Comparison of ENCODE assay signal across 8 mouse cellular contexts in genomic region chr19:4839149-4839548, GRCm38 (mm10). TPM values are rescaled to one million over a fixed set of nuclear protein-coding genes. Genes with fewer than 3 reads are reported as not detected.
A peak's percentile ranks its signal among the peaks of the same experiment; 100 is the strongest.
DNase-seq lines count a peak whose midpoint lies in the region; ATAC-seq and TF ChIP-seq lines count a peak whose summit lies in the region.

TSS of gene Ccs (minus strand) at chr19:4839332.
TSS of gene Ccdc87 (plus strand) at chr19:4839366.

- peak within 1 kb of the TSS; percentile 83 for H3K9ac ChIP-seq in CH12.LX (ENCODE audit: insufficient read depth, low read depth)
- H3K9ac ChIP-seq in forebrain, embryonic 12.5 days, result peak within 1 kb of the TSS; percentile 69
- peak within 1 kb of the TSS; percentile 90 for H3K9ac ChIP-seq in liver, postnatal 0 days (replicated peaks)
- H3K9ac ChIP-seq in neural tube, embryonic 14.5 days (replicated peaks; ENCODE audit: low read depth, low read length), result peak within 1 kb of the TSS; percentile 63

- no peaks in the 10 kb centered on the region for H3K79me2 ChIP-seq in CH12.LX (replicated peaks; ENCODE audit: control insufficient read depth, extremely low read depth, insufficient read depth, poor library complexity, severe bottlenecking)

- peaks cover 40% of the 10 kb centered on the region for H3K27me3 ChIP-seq in CH12.LX (replicated peaks)
- peaks cover 36% of the 10 kb centered on the region for H3K27me3 ChIP-seq in forebrain, embryonic 12.5 days
- peaks cover 17% of the 10 kb centered on the region for H3K27me3 ChIP-seq in liver, postnatal 0 days (ENCODE audit: insufficient read depth, low read length)
- H3K27me3 ChIP-seq in neural tube, embryonic 14.5 days (ENCODE audit: control insufficient read depth, insufficient read depth, low read length), result peaks cover 8% of the 10 kb centered on the region

- no peaks in the 10 kb centered on the region for H3K9me3 ChIP-seq in CH12.LX (replicated peaks; ENCODE audit: low read length)
- H3K9me3 ChIP-seq in forebrain, embryonic 12.5 days, result no peaks in the 10 kb centered on the region
- no peaks in the 10 kb centered on the region for H3K9me3 ChIP-seq in liver, postnatal 0 days (ENCODE audit: low read length)
- no peaks in the 10 kb centered on the region for H3K9me3 ChIP-seq in neural tube, embryonic 14.5 days (ENCODE audit: control insufficient read depth, low read length)

- H3K4me3 ChIP-seq in CH12.LX (replicated peaks in 1 of 3; ENCODE audit: low read depth in 2 of 3, low read length in 2 of 3, poor library complexity in 1 of 3), result peak within 1 kb of the TSS; percentile 76 to 81 (median 76)
- H3K4me3 ChIP-seq in forebrain, embryonic 12.5 days (replicated peaks), result peak within 1 kb of the TSS; percentile 60
- H3K4me3 ChIP-seq in liver, postnatal 0 days (ENCODE audit: low read depth, low read length), result peak within 1 kb of the TSS; percentile 73
- H3K4me3 ChIP-seq in neural tube, embryonic 14.5 days (ENCODE audit: low read depth, low read length), result peak within 1 kb of the TSS; percentile 48

- WGBS in forebrain, embryonic 12.5 days, result under 1% methylated on average over 25 of the region's 25 CpGs
- WGBS in large intestine, adult 2 months, result under 1% methylated on average over 25 of the region's 25 CpGs
- under 1% methylated on average over 25 of the region's 25 CpGs for WGBS in liver, postnatal 0 days (ENCODE audit: insufficient replicate concordance)
- WGBS in neural tube, embryonic 14.5 days, result 0% methylated on average over 25 of the region's 25 CpGs

- in situ Hi-C loops in CH12.LX (cut with MboI; ENCODE audit: low pct_ligation_motif_present, low pct_unique_long_range_greater_than_20kb, low sequenced_read_pairs), result no loop called here

- peak within 1 kb of the TSS; percentile 88 for H3K4me2 ChIP-seq in CH12.LX (ENCODE audit: insufficient read depth, low read depth, poor library complexity, severe bottlenecking)
- H3K4me2 ChIP-seq in forebrain, embryonic 12.5 days, result peak within 1 kb of the TSS; percentile 82
- peak within 1 kb of the TSS; percentile 100 for H3K4me2 ChIP-seq in liver, postnatal 0 days (ENCODE audit: low read depth, low read length)
- H3K4me2 ChIP-seq in neural tube, embryonic 14.5 days (ENCODE audit: low read depth, low read length), result peak within 1 kb of the TSS; percentile 86

- TF ChIP-seq CTCF in CH12.LX (conservative IDR thresholded peaks at IDR 0.05 in 1 of 2, IDR thresholded peaks at IDR 0.05 in 1 of 2; ENCODE audit: low read depth in 2 of 2, low read length in 2 of 2), result no peak
- no peak for TF ChIP-seq CTCF in liver, postnatal 0 days (IDR thresholded peaks at IDR 0.05; ENCODE audit: low read depth)

- peak; percentile 99 for ATAC-seq in forebrain, embryonic 12.5 days (ENCODE audit: low FRiP score)
- peak; percentile 95 for ATAC-seq in liver, postnatal 0 days
- ATAC-seq in neural tube, embryonic 14.5 days (ENCODE audit: low read depth), result peak; percentile 99

- dilution Hi-C loops in CH12.LX (cut with MboI; ENCODE audit: extremely low pct_ligation_motif_present, extremely low pct_unique_long_range_greater_than_20kb, low sequenced_read_pairs), result no loop called here

- TF ChIP-seq EP300 in CH12.LX (IDR thresholded peaks at IDR 0.05; ENCODE audit: low read length), result no peak; the same call in 1 of the 2 replicates
- no peak for TF ChIP-seq EP300 in liver, postnatal 0 days (IDR thresholded peaks at IDR 0.05; ENCODE audit: low read depth)

- no peak within 1 kb of the TSS for H3K27ac ChIP-seq in CH12.LX (ENCODE audit: insufficient read depth, low read depth)
- no peak within 1 kb of the TSS for H3K27ac ChIP-seq in forebrain, embryonic 12.5 days
- peak within 1 kb of the TSS; percentile 89 for H3K27ac ChIP-seq in liver, postnatal 0 days (ENCODE audit: low read depth)
- H3K27ac ChIP-seq in neural tube, embryonic 14.5 days (ENCODE audit: low read depth, low read length), result no peak within 1 kb of the TSS

- TF ChIP-seq RAD21 in CH12.LX (IDR thresholded peaks at IDR 0.05; ENCODE audit: low read depth, low read length), result no peak

- intact Hi-C loops in heart, postnatal 10 days (cut with DNase I), result loop anchor here (5.0 to 10.0 kb wide), 2 partner anchors 212 to 334 kb away; partner anchors contain the start of gene Rce1

- H3K36me3 ChIP-seq in CH12.LX (replicated peaks in 1 of 2; ENCODE audit: control insufficient read depth in 1 of 2, insufficient read depth in 1 of 2, low read length in 1 of 2), result peaks cover 5 to 22% of the 10 kb centered on the region in 2 experiments
- no peaks in the 10 kb centered on the region for H3K36me3 ChIP-seq in forebrain, embryonic 12.5 days (replicated peaks)
- H3K36me3 ChIP-seq in liver, postnatal 0 days (replicated peaks; ENCODE audit: insufficient read depth, low read length), result 0 out of 2 replicates have a peak, but pooled peaks cover 2% of the 10 kb centered on the region
- no peaks in the 10 kb centered on the region for H3K36me3 ChIP-seq in neural tube, embryonic 14.5 days (ENCODE audit: control insufficient read depth, insufficient read depth, low read length)

- TF ChIP-seq POLR2A in CH12.LX (IDR thresholded peaks at IDR 0.05; ENCODE audit: low read depth, low read length), result peak; percentile 80

- H3K4me1 ChIP-seq in CH12.LX (ENCODE audit: control insufficient read depth in 1 of 2, insufficient read depth in 2 of 2), result peaks cover 6 to 19% of the 10 kb centered on the region in 2 experiments; a peak in 3 of 4 replicates
- H3K4me1 ChIP-seq in forebrain, embryonic 12.5 days, result peaks cover 18% of the 10 kb centered on the region
- H3K4me1 ChIP-seq in liver, postnatal 0 days (ENCODE audit: insufficient read depth), result peaks cover 28% of the 10 kb centered on the region
- H3K4me1 ChIP-seq in neural tube, embryonic 14.5 days (ENCODE audit: control insufficient read depth, insufficient read depth, low read length), result peaks cover 7% of the 10 kb centered on the region

- DNase-seq in CH12.LX (ENCODE audit: extremely low read depth), result peak; percentile 97
- peak; percentile 94 for DNase-seq in c-Kit-positive CD71-positive TER-119-negative erythroid progenitor cells, embryonic 14.5 days (ENCODE audit: low read depth)
- DNase-seq in heart, postnatal 10 days, result peak; percentile 98
- peak; percentile 90 for DNase-seq in large intestine, adult 2 months (ENCODE audit: low read depth, low spot score)
- peak; percentile 96 for DNase-seq in liver, postnatal 0 days
- DNase-seq in testis, postnatal 10 days (ENCODE audit: low spot score), result peak; percentile 97

TF ChIP-seq in CH12.LX, 34 proteins besides CTCF, POLR2A, EP300 and RAD21 (continues in another document):
- TF ChIP-seq NELFE (IDR thresholded peaks at IDR 0.05; ENCODE audit: low read depth, low read length) (peak; percentile 80), TCF12 (IDR thresholded peaks at IDR 0.05; ENCODE audit: low read depth, low read length) (peak; percentile 64), SMC3 (IDR thresholded peaks at IDR 0.05; ENCODE audit: low read depth, low read length) (no peak), RCOR1 (conservative IDR thresholded peaks at IDR 0.05; ENCODE audit: low read depth, low read length) (no peak), NRF1 (IDR thresholded peaks at IDR 0.05; ENCODE audit: low read depth, low read length) (peak; percentile 99), IRF4 (IDR thresholded peaks at IDR 0.05; ENCODE audit: low read depth, low read length) (peak; percentile 41; the same call in 1 of the 2 replicates), ETS1 (conservative IDR thresholded peaks at IDR 0.05; ENCODE audit: low read depth, low read length) (no peak), TBP (conservative IDR thresholded peaks at IDR 0.05; ENCODE audit: low read depth, low read length) (0 out of 2 replicates have a peak, but pooled peaks have one; percentile 46), JUND (conservative IDR thresholded peaks at IDR 0.05; ENCODE audit: low read depth, low read length) (no peak), JUN (IDR thresholded peaks at IDR 0.05; ENCODE audit: insufficient read depth, low read depth, low read length) (no peak), POLR2AphosphoS2 (IDR thresholded peaks at IDR 0.05; ENCODE audit: low read depth, low read length) (peak; percentile 53; the same call in 1 of the 2 replicates), CHD2 (IDR thresholded peaks at IDR 0.05; ENCODE audit: low read length) (no peak), USF2 (conservative IDR thresholded peaks at IDR 0.05; ENCODE audit: low read depth, low read length) (no peak), MYC (IDR thresholded peaks at IDR 0.05; ENCODE audit: low read depth, low read length) (no peak), ELF1 (IDR thresholded peaks at IDR 0.05; ENCODE audit: low read depth, low read length) (peak; percentile 83), ZNF384 (IDR thresholded peaks at IDR 0.05; ENCODE audit: low read depth, low read length) (no peak), USF1 (IDR thresholded peaks at IDR 0.05; ENCODE audit: low read depth, low read length) (no peak), PAX5 (IDR thresholded peaks at IDR 0.05; ENCODE audit: low read length) (no peak), GABPA (IDR thresholded peaks at IDR 0.05; ENCODE audit: insufficient replicate concordance, low read depth, low read length) (no peak), UBTF (IDR thresholded peaks at IDR 0.05; ENCODE audit: low read depth, low read length) (no peak), KAT2A (IDR thresholded peaks at IDR 0.05; ENCODE audit: insufficient replicate concordance, low read length) (0 out of 2 replicates have a peak, but pooled peaks have one; percentile 42), MAZ (IDR thresholded peaks at IDR 0.05; ENCODE audit: low read depth, low read length) (no peak)

RNA-seq across cellular contexts. Expression of gene Ccs, which starts in this region (rescaled TPM):
- total RNA-seq in CH12.LX (2012; rRNA removed) (42.1 and 42.6 TPM in 2 replicates), CH12.LX (2014; rRNA removed) (25.6 and 30.7 TPM in 2 replicates)
- polyA plus RNA-seq in CH12.LX (2012; ENCODE audit: insufficient read length, low read depth), result 32.0 and 39.1 TPM in 2 replicates
- polyA plus RNA-seq in forebrain, embryonic 12.5 days (2016; fragmentation: Nextera tagmentation; extraction: Ambion mirVana), result 34.6 and 37.9 TPM in 2 replicates
- 10 to 100 TPM; 36.0 to 36.9 TPM for total RNA-seq in heart, postnatal 10 days (2021)
- 42.6 and 46.5 TPM in 2 replicates for polyA plus RNA-seq in large intestine, adult 2 months (2012; rRNA removed)
- polyA plus RNA-seq in liver, postnatal 0 days (2015; fragmentation: Nextera tagmentation; extraction: Ambion mirVana), result 144 and 154 TPM in 2 replicates
- polyA plus RNA-seq in neural tube, embryonic 14.5 days (2014; fragmentation: Nextera tagmentation; extraction: Ambion mirVana), result 36.4 and 38.1 TPM in 2 replicates

RNA-seq across cellular contexts. Expression of gene Ccdc87, which starts in this region (rescaled TPM):
- not detected in 2 replicates for total RNA-seq in CH12.LX (2012; rRNA removed)
- not detected in 2 replicates for total RNA-seq in CH12.LX (2014; rRNA removed)
- polyA plus RNA-seq in CH12.LX (2012; ENCODE audit: insufficient read length, low read depth), result not detected in 2 replicates
- polyA plus RNA-seq in forebrain, embryonic 12.5 days (2016; fragmentation: Nextera tagmentation; extraction: Ambion mirVana), result 0.19 TPM in 2 replicates
- not detected for total RNA-seq in heart, postnatal 10 days (2021)
- polyA plus RNA-seq in large intestine, adult 2 months (2012; rRNA removed), result 0.09 and 0.19 TPM in 2 replicates
- polyA plus RNA-seq in liver, postnatal 0 days (2015; fragmentation: Nextera tagmentation; extraction: Ambion mirVana), result not detected in 2 replicates
- polyA plus RNA-seq in neural tube, embryonic 14.5 days (2014; fragmentation: Nextera tagmentation; extraction: Ambion mirVana), result 0.48 and 0.58 TPM in 2 replicates
